ENCODE assay signal across 13 mouse cellular contexts in the genomic region with DNA sequence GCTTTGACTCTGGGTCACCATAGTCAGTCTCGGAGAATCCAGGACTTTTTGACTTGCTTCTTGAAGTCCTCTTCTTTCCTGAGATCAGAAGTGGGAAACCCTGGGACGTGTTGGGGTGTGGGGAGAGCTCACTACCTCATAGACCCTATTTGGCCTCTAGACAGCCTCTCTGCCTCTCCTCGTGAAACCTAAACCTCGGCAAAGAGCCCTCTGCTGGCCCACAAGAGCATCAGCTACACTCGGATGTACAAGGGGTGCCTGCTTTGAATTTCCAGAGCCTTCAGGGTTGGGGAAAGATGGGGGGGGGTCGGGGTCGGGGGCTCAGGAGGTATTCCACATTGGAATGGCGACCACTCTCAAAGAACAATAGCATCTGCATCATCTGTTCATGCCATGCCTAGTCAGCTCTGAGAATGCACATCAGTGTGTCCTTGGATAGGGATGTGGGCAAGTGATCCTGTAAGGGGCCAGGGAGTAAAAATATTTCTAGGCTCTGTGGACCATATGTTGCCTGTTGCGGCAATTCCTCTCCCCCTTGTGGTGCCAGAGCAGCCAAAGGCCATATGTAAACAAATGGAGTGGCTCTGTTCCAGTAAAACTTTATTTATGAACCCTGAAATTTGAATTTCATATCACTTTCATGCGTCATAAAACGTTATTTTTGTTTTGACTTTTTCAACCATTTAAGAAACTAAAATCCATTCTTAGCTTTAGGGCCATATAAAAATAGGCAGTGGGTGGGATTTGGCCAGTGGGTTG. TPM values are rescaled to one million over a fixed set of nuclear protein-coding genes. Genes with fewer than 3 reads are reported as not detected.
A peak's percentile ranks its signal among the peaks of the same experiment; 100 is the strongest.
DNase-seq lines count a peak whose midpoint lies in the region; ATAC-seq lines count a peak whose summit lies in the region.
"Had no signal": no experiment of that assay in that cellular context is flagged by ENCODE, and none has a peak within 500 bp of the region (broad histone marks: within the 10 kb centered on the region; RNA-seq: fewer than 3 reads in every experiment).

No protein-coding gene starts in this region.

- H3K27me3 ChIP-seq in midbrain, embryonic 10.5 days (ENCODE audit: low read depth, poor library complexity, severe bottlenecking): no peaks in the 10 kb centered on the region
- H3K27me3 ChIP-seq in midbrain, embryonic 16.5 days (ENCODE audit: control insufficient read depth, insufficient read depth, low read depth, low read length): no peaks in the 10 kb centered on the region

- 36% methylated on average over 11 of the region's 11 CpGs for WGBS in midbrain, embryonic 10.5 days
- 35% methylated on average over 11 of the region's 11 CpGs for WGBS in midbrain, embryonic 16.5 days

- ATAC-seq in midbrain, embryonic 16.5 days: no peak
- peak; percentile 77 for ATAC-seq in common myeloid progenitor, adult 5-6 weeks (replicated peaks; ENCODE audit: low read depth, poor library complexity, severe bottlenecking)
- ATAC-seq in megakaryocyte progenitor cell, adult 5-6 weeks (replicated peaks; ENCODE audit: poor library complexity): peak; percentile 74

- H3K4me2 ChIP-seq in midbrain, embryonic 16.5 days (ENCODE audit: low read length): no peak overlapping the region
- H3K4me2 ChIP-seq: lung, embryonic 15.5 days had no signal

- peak; percentile 26 to 27 for DNase-seq in frontal cortex, postnatal 36 days (ENCODE audit: low spot score in 2 of 2)
- DNase-seq in frontal cortex, postnatal 10 days (ENCODE audit: low spot score in 2 of 2): no peak
- peak; percentile 29 for DNase-seq in midbrain, embryonic 10.5 days (ENCODE audit: low spot score)
- DNase-seq in kidney, adult 11 months: no peak
- DNase-seq in layer of hippocampus, adult 11-12 months (ENCODE audit: low spot score): no peak
- DNase-seq: cerebellum, adult 11-12 months; heart, adult 11 months had no signal

- no peaks in the 10 kb centered on the region for H3K9me3 ChIP-seq in midbrain, embryonic 10.5 days (replicated peaks)
- no peaks in the 10 kb centered on the region for H3K9me3 ChIP-seq in midbrain, embryonic 16.5 days (replicated peaks; ENCODE audit: control insufficient read depth, low read length, poor library complexity, severe bottlenecking)
- H3K9me3 ChIP-seq: lung, embryonic 15.5 days had no signal

- H3K36me3 ChIP-seq in midbrain, embryonic 10.5 days: no peaks in the 10 kb centered on the region
- H3K36me3 ChIP-seq in midbrain, embryonic 16.5 days (ENCODE audit: control insufficient read depth, insufficient read depth, low read length): no peaks in the 10 kb centered on the region
- H3K36me3 ChIP-seq: lung, embryonic 15.5 days had no signal

- H3K4me3 ChIP-seq in midbrain, embryonic 10.5 days: no peak overlapping the region
- H3K4me3 ChIP-seq in midbrain, embryonic 16.5 days (ENCODE audit: low read depth, low read length): no peak overlapping the region
- H3K4me3 ChIP-seq: lung, embryonic 15.5 days had no signal

- H3K9ac ChIP-seq in midbrain, embryonic 16.5 days (ENCODE audit: low read depth, low read length): no peak overlapping the region
- H3K9ac ChIP-seq: lung, embryonic 15.5 days had no signal

- no peak overlapping the region for H3K27ac ChIP-seq in midbrain, embryonic 10.5 days (replicated peaks)
- H3K27ac ChIP-seq in midbrain, embryonic 16.5 days (ENCODE audit: low read length): no peak overlapping the region
- H3K27ac ChIP-seq: lung, embryonic 15.5 days had no signal

- H3K4me1 ChIP-seq in midbrain, embryonic 10.5 days: no peaks in the 10 kb centered on the region
- no peaks in the 10 kb centered on the region for H3K4me1 ChIP-seq in midbrain, embryonic 16.5 days (ENCODE audit: control insufficient read depth, insufficient read depth, low read length)
- H3K4me1 ChIP-seq: lung, embryonic 15.5 days had no signal

RNA-seq across cellular contexts. Expression of a gene that starts 4.6 kb away (rescaled TPM):
- polyA plus RNA-seq in midbrain, embryonic 10.5 days (2016; fragmentation: Nextera tagmentation; extraction: Ambion mirVana): 92.1 TPM in 2 replicates
- 95.9 and 104 TPM in 2 replicates for polyA plus RNA-seq in midbrain, embryonic 16.5 days (2015; fragmentation: Nextera tagmentation; extraction: Ambion mirVana)
- total RNA-seq in common myeloid progenitor, adult 5-6 weeks (2017): 182 and 228 TPM in 2 replicates
- total RNA-seq in megakaryocyte progenitor cell, adult 5-6 weeks (2015): 87.0 and 101 TPM in 2 replicates
- total RNA-seq in megakaryocyte progenitor cell, adult 5-6 weeks (2017): 133 and 205 TPM in 2 replicates

RNA-seq across cellular contexts. Expression of a gene that starts 34.7 kb away (rescaled TPM):
- polyA plus RNA-seq in midbrain, embryonic 10.5 days (2016; fragmentation: Nextera tagmentation; extraction: Ambion mirVana): 11.0 and 16.4 TPM in 2 replicates
- polyA plus RNA-seq in midbrain, embryonic 16.5 days (2015; fragmentation: Nextera tagmentation; extraction: Ambion mirVana): 1.7 and 2.2 TPM in 2 replicates
- total RNA-seq in common myeloid progenitor, adult 5-6 weeks (2017): 2.4 TPM in 1 of 2 replicates, not detected in the other
- 0.89 and 2.6 TPM in 2 replicates for total RNA-seq in megakaryocyte progenitor cell, adult 5-6 weeks (2015)
- 0.41 and 0.71 TPM in 2 replicates for total RNA-seq in megakaryocyte progenitor cell, adult 5-6 weeks (2017)

RNA-seq across cellular contexts. Expression of a gene that starts 44.5 kb away (rescaled TPM):
- polyA plus RNA-seq in midbrain, embryonic 10.5 days (2016; fragmentation: Nextera tagmentation; extraction: Ambion mirVana): 0.32 and 0.56 TPM in 2 replicates
- polyA plus RNA-seq in midbrain, embryonic 16.5 days (2015; fragmentation: Nextera tagmentation; extraction: Ambion mirVana): 1.2 and 1.7 TPM in 2 replicates
- total RNA-seq in common myeloid progenitor, adult 5-6 weeks (2017): not detected in 2 replicates
- total RNA-seq in megakaryocyte progenitor cell, adult 5-6 weeks (2015): 0.15 TPM in 1 of 2 replicates, not detected in the other
- total RNA-seq in megakaryocyte progenitor cell, adult 5-6 weeks (2017): not detected in 2 replicates
- total RNA-seq: ES-E14 had no signal
- polyA plus RNA-seq: kidney, embryonic 14.5 days had no signal

RNA-seq across cellular contexts. Expression of a gene that starts 45.5 kb away (rescaled TPM):
- 31.4 and 32.3 TPM in 2 replicates for polyA plus RNA-seq in midbrain, embryonic 10.5 days (2016; fragmentation: Nextera tagmentation; extraction: Ambion mirVana)
- polyA plus RNA-seq in midbrain, embryonic 16.5 days (2015; fragmentation: Nextera tagmentation; extraction: Ambion mirVana): 23.2 and 24.8 TPM in 2 replicates
- total RNA-seq in common myeloid progenitor, adult 5-6 weeks (2017): 22.0 and 27.8 TPM in 2 replicates
- total RNA-seq in megakaryocyte progenitor cell, adult 5-6 weeks (2015): 22.0 and 28.6 TPM in 2 replicates
- total RNA-seq in megakaryocyte progenitor cell, adult 5-6 weeks (2017): 28.3 and 33.5 TPM in 2 replicates

Comparison
In these comparisons a context has a peak if more than half of its experiments do, and no peak if none do; other contexts are left out.
1. DNase-seq: peak in frontal cortex, postnatal 36 days (2 of 2) and midbrain, embryonic 10.5 days (single experiment); none in frontal cortex, postnatal 10 days (0 of 2), kidney, adult 11 months (single experiment) and layer of hippocampus, adult 11-12 months (single experiment).